Mouse (Mus musculus) liver, embryonic 16.5 days (tissue): ENCODE measurements around the gene Bckdk. TPM values are rescaled to one million over a fixed set of nuclear protein-coding genes. Genes with fewer than 3 reads are reported as not detected.
A peak's percentile ranks its signal among the peaks of the same experiment; 100 is the strongest.

Experiments
- ATAC-seq: fragments of 200-750 bp; cut with Nextera tagmentation; 2 replicates; pipeline ENCODE4 v1.8.0; 2017; ENCODE audit warnings: low read depth, mild to moderate bottlenecking, moderate number of reproducible peaks, moderate library complexity
- H3K27ac ChIP-seq: fragments of 300-500 bp; sonication (generic); 2 replicates; pipeline ENCODE4 v1.5.1; 2014; ENCODE audit warnings: mild to moderate bottlenecking, low read length
- H3K27me3 ChIP-seq: fragments of 300-500 bp; sonication (generic); 2 replicates; pipeline ENCODE4 v1.6.1; 2014; ENCODE audit warnings: low read depth, low read length, mixed read lengths; ENCODE audit not compliant: control insufficient read depth, insufficient read depth
- H3K36me3 ChIP-seq: fragments of 300-500 bp; sonication (generic); 2 replicates; pipeline ENCODE4 v1.6.1; 2014; ENCODE audit warnings: mild to moderate bottlenecking; ENCODE audit not compliant: control insufficient read depth, insufficient read depth
- H3K4me1 ChIP-seq: fragments of 300-500 bp; sonication (generic); 2 replicates; pipeline ENCODE4 v1.6.1; 2014; ENCODE audit warnings: low read depth, low read length, mixed read lengths; ENCODE audit not compliant: control insufficient read depth
- H3K4me2 ChIP-seq: fragments of 300-500 bp; sonication (generic); 2 replicates; pipeline ENCODE4 v1.6.1; 2014; ENCODE audit warnings: low read depth, low read length, mixed read lengths
- H3K4me3 ChIP-seq: fragments of 300-500 bp; sonication (generic); 2 replicates; pipeline ENCODE4 v1.5.1; 2014; ENCODE audit warnings: low read depth, mild to moderate bottlenecking, low read length
- H3K9ac ChIP-seq: fragments of 300-500 bp; sonication (generic); 2 replicates; pipeline ENCODE4 v1.6.1; 2014; ENCODE audit warnings: low read depth, low read length
- H3K9me3 ChIP-seq: fragments of 300-500 bp; sonication (generic); replicated peaks from 2 replicates; pipeline ENCODE4 v1.6.1; 2016; ENCODE audit warnings: low read length; ENCODE audit not compliant: control insufficient read depth
- WGBS: fragments of 180-500 bp; shearing (Covaris S2); extraction: QIAGEN DNeasy Blood & Tissue Kit; methylation state at CpG from one replicate; pipeline ENCODE4 v1.1.7; 2014; ENCODE audit not compliant: insufficient replicate concordance; 5-methylcytosine and 5-hydroxymethylcytosine counted together
- polyA plus RNA-seq: library from polyadenylated mRNA; unstranded; fragments of >200 nt; fragmentation: Nextera tagmentation; extraction: Ambion mirVana; gene quantifications from 2 replicates; pipeline ENCODE4 v1.2.1, GENCODE M21; 2015

Bckdk gene
- polyA plus RNA-seq, 1 experiment from 2014 or later, result 51.1 TPM

DNA sequence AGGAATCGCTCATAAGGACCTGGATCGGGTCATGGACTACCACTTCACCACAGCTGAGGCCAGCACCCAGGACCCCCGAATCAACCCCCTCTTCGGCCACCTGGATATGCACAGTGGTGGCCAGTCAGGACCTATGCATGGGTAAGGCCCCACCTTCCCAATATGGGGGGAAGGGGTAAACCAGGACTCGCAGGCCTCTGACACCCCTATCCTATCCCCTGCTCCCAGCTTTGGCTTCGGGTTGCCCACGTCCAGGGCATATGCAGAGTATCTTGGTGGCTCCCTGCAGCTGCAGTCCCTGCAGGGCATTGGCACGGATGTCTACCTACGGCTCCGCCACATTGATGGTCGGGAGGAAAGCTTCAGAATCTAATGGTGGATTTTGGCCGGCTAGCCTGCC lies 4.1 kb downstream of the Bckdk start:
- Histone ChIP-seq H3K4me1 (peaks cover 17% of the 10 kb centered on the region), H3K9ac (no peak overlapping the region), H3K36me3 (peaks cover 40% of the 10 kb centered on the region), H3K4me3 (no peak overlapping the region), H3K9me3 (no peaks in the 10 kb centered on the region), H3K27ac (no peak overlapping the region), H3K27me3 (no peaks in the 10 kb centered on the region), H3K4me2 (no peak overlapping the region)
- no peak for ATAC-seq
- WGBS, result 82% methylated on average over 12 of the region's 12 CpGs

DNA sequence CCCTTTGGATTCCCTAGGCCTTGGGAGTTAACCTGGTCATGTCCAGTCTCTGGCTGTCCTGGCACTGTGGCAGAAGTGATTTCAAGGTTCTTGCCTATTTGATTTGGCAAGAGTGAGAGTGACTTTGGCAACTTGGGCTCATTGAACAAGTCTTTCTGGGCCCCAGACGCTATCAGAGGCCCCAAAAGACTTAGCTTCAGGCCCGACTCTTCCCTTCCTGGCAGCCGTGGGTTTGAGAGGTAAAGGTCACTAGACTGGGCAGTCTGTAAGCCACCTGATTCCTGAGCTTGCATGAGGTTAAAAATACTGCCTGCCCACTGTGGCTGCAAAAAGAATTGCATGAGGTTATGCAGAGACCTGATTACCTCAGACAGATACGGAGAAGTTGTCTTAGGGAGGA lies 4.8 kb downstream of the Bckdk start:
- peaks cover 23% of the 10 kb centered on the region for H3K4me1 ChIP-seq
- H3K27ac ChIP-seq, result no peak overlapping the region
- ATAC-seq, result no peak
- H3K9ac ChIP-seq, result no peak overlapping the region
- H3K9me3 ChIP-seq, result no peaks in the 10 kb centered on the region
- no peak overlapping the region for H3K4me2 ChIP-seq
- no peaks in the 10 kb centered on the region for H3K27me3 ChIP-seq
- 73% methylated on average over 4 of the region's 4 CpGs for WGBS
- H3K36me3 ChIP-seq, result peaks cover 40% of the 10 kb centered on the region
- no peak overlapping the region for H3K4me3 ChIP-seq

DNA sequence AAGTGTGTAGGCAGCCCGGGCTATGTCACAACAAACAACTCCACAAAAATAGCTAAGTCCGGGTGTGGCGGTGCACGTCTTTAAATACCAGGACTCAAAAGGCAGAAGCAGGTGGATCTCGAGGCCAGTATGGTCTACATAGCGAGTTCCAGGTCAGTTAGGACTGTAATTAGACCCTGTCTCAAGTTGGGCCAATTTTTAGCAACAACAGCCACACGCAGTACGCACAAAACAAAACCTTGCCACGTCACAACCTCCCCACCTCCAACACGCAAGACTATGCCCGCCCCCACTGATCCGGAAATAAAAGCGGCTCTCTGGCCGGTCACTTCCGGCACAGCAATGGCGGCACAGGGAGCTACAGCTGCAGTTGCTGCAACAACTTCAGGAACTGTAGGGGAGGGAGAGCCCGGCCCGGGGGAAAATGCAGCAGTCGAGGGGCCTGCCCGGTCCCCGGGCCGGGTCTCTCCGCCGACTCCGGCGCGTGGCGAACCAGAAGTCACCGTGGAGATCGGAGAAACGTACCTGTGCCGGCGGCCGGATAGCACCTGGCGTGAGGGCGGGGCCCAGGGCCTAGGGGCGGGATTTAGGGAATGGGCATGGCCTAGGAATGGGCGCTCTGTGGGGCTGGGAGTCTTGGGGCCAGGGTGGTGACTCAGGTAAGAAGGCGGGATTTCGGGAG lies 8.4 kb downstream of the Bckdk start, which contains the start of gene Kat8:
Kat8 (plus strand) TSS at position 327 of the 682 bp plus-strand sequence.
- peak; percentile 97 for ATAC-seq
- H3K36me3 ChIP-seq, result peaks cover 24% of the 10 kb centered on the region

DNA sequence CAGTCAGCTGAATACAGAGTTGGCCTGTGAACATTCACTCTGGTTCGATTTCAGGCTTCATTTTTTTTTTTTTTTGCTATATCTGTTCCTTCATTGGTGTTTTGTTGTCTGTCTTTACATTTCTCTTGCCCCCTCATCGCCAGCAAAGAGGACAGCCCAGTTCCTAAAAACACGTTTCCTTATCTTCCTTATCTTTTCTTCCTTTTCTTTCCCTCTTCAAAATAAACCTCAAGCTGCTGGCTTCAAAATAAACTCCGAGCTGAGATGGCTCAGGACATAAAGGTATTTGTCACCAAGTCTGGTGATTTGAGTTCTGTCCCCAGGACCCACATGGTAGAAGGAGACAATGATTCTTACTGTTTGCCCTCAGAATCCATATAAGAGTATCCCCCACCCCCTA lies 9.1 kb downstream of the Bckdk start:
- no peak for ATAC-seq
- no peaks in the 10 kb centered on the region for H3K27me3 ChIP-seq
- WGBS, result 3% methylated on average over 4 of the region's 4 CpGs
- peak overlapping the region; percentile 74 for H3K4me2 ChIP-seq
- H3K4me3 ChIP-seq, result peak overlapping the region; percentile 88
- H3K27ac ChIP-seq, result peak overlapping the region; percentile 82
- no peaks in the 10 kb centered on the region for H3K9me3 ChIP-seq
- H3K4me1 ChIP-seq, result peaks cover 10% of the 10 kb centered on the region
- peaks cover 17% of the 10 kb centered on the region for H3K36me3 ChIP-seq
- peak overlapping the region; percentile 76 for H3K9ac ChIP-seq

More for the DNA sequence above, 8.4 kb downstream of the Bckdk start, which contains the start of gene Kat8:
- H3K9me3 ChIP-seq, result no peaks in the 10 kb centered on the region
- peak within 1 kb of the TSS; percentile 74 for H3K4me2 ChIP-seq
- H3K4me1 ChIP-seq, result peaks cover 10% of the 10 kb centered on the region
- H3K27ac ChIP-seq, result peak within 1 kb of the TSS; percentile 82
- peak within 1 kb of the TSS; percentile 76 for H3K9ac ChIP-seq
- H3K4me3 ChIP-seq, result peak within 1 kb of the TSS; percentile 88
- WGBS, result under 1% methylated on average over 40 of the region's 40 CpGs
- H3K27me3 ChIP-seq, result no peaks in the 10 kb centered on the region

DNA sequence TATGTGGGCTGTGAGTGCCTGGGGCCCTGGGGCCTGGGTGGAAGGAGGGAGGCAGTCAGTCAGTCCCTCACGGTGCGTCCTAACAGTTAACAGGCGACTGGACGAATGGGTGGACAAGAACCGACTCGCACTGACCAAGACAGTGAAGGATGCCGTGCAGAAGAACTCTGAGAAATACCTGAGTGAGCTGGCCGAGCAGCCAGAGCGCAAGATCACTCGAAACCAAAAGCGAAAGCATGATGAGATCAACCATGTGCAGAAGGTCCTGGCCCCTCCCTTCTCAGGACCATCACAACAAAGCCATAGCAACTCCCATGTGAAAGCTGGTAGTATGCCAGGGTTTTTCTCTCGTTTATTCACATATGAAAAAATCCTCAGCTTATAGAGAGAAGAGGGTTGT lies 11.4 kb downstream of the Bckdk start:
- Histone ChIP-seq H3K9me3 (no peaks in the 10 kb centered on the region), H3K9ac (no peak overlapping the region), H3K4me2 (no peak overlapping the region), H3K36me3 (peaks cover 5% of the 10 kb centered on the region; the same call in 1 of the 2 replicates), H3K27me3 (no peaks in the 10 kb centered on the region), H3K4me3 (no peak overlapping the region), H3K4me1 (peaks cover 10% of the 10 kb centered on the region), H3K27ac (no peak overlapping the region)
- WGBS, result 83% methylated on average over 12 of the region's 12 CpGs
- ATAC-seq, result no peak

DNA sequence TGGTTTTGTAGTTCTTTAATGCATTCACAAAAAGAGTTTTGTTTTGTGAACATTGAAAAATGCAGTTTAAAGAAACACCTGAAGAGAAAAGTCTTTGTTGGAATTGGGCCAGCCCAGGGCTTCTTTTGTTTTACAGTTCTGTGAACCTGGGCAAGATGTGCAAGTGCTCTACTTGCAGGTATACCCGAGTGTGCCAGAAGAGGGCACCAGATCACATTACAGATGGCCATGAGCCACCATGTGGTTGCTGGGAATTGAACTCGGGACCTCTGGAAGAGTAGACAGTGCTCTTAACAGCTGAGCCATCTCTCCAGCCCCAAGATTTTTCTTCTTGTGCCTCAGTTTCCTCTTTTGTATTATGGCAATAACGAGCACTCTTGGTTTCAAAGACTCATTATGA lies 14.3 kb downstream of the Bckdk start:
- Histone ChIP-seq H3K36me3 (peaks cover 5% of the 10 kb centered on the region; the same call in 1 of the 2 replicates), H3K4me3 (no peak overlapping the region), H3K9ac (no peak overlapping the region), H3K27ac (no peak overlapping the region), H3K4me2 (no peak overlapping the region), H3K27me3 (no peaks in the 10 kb centered on the region), H3K4me1 (peaks cover 3% of the 10 kb centered on the region), H3K9me3 (no peaks in the 10 kb centered on the region)
- 37% methylated on average over 3 of the region's 3 CpGs for WGBS
- no peak for ATAC-seq

DNA sequence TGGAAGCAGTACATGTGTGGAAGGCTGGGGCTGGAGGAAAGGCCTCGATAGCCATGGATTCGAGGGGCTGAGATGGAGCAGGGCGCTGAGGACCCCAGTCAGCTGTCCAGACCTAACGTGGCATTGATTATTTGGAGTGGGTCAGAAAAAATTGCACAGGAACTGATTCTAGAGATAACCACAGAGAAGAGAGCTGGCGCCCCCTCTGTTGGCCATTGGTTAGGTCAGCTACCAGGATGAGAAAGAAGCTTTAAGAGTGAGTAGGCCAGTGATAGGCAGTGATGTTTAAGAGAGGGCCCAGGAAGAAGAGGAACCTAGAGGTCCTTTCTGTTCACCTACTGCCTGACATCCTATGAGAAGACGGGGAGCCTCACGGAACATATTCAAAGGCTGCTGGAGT lies 15.4 kb downstream of the Bckdk start:
- no peaks in the 10 kb centered on the region for H3K9me3 ChIP-seq
- H3K4me2 ChIP-seq, result no peak overlapping the region
- no peak overlapping the region for H3K27ac ChIP-seq
- no peak overlapping the region for H3K9ac ChIP-seq
- 56% methylated on average over 7 of the region's 7 CpGs for WGBS
- no peak overlapping the region for H3K4me3 ChIP-seq
- H3K27me3 ChIP-seq, result no peaks in the 10 kb centered on the region
- ATAC-seq, result no peak
- H3K36me3 ChIP-seq, result peaks cover 5% of the 10 kb centered on the region; the same call in 1 of the 2 replicates
- peaks cover 4% of the 10 kb centered on the region for H3K4me1 ChIP-seq

DNA sequence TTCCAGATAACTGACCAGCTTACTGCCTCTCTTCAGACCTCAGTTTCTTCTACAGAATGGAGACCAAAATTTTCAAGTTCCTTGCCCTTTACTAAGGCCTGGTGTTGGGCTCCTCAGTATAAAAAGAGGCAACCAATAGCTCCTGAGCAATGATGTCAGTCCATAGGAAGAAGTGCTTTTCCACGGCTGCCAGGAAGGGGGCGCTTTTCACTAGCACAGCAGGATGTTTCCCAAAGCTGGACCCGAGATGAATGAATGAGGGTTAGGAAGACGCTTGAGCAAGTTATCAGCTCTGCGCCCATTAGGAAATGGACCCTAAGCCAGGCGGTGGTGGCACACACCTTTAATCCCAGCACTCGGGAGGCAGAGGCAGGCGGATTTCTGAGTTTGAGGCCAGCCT lies 17.6 kb downstream of the Bckdk start:
- H3K4me1 ChIP-seq, result peaks cover 4% of the 10 kb centered on the region
- ATAC-seq, result no peak
- 37% methylated on average over 8 of the region's 8 CpGs for WGBS
- no peaks in the 10 kb centered on the region for H3K27me3 ChIP-seq
- H3K36me3 ChIP-seq, result no peaks in the 10 kb centered on the region
- H3K4me2 ChIP-seq, result no peak overlapping the region
- H3K9me3 ChIP-seq, result no peaks in the 10 kb centered on the region
- no peak overlapping the region for H3K9ac ChIP-seq
- H3K27ac ChIP-seq, result no peak overlapping the region; the same call in 1 of the 2 replicates
- no peak overlapping the region for H3K4me3 ChIP-seq

DNA sequence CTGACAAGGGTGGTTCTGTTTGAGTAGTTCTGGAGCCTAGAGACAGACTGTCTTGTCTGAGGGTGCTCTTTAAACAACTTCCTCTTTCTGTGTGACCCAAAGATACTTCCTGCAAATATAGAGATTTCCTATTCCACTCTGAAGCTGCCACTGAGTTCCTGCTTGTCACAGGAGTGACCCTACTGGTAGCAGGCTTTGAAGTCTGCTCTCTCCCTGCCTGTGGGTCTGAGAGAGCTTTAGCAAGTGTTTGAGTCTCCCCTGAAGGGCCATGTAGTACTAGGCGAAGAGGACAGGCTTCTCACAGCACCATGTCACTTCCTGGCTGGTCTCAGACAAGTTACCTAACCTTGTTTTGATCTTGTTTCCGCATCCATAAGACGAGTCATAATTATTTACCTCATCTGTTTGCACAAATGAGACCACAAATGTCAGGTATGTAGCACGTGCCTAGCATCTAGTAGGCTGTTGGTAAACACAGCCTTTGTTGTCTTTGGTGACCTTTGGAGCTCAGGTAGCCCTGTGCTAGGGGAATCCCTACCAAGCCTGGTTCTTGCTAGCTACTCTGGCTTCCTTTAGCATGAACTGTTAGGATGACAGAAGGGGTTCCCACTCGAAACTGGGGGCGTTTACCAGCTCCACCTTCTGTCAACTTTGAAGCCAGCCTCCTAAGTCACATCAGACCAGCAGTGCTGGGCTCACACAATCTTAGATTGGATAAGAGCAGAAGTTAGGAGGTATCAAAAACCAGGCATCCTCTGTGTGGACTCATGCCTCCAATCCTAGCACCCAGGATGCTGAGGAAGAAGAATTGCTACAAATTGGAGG lies 18.8 kb downstream of the Bckdk start:
- 40% methylated on average over 6 of the region's 6 CpGs for WGBS
- Histone ChIP-seq H3K4me3 (no peak overlapping the region), H3K27me3 (no peaks in the 10 kb centered on the region), H3K9me3 (no peaks in the 10 kb centered on the region), H3K4me1 (peaks cover 4% of the 10 kb centered on the region), H3K4me2 (no peak overlapping the region), H3K36me3 (no peaks in the 10 kb centered on the region), H3K9ac (no peak overlapping the region), H3K27ac (peak overlapping the region; percentile 35)
- ATAC-seq, result peak; percentile 27; the same call in 1 of the 2 replicates
